Mouse (Mus musculus): ENCODE measurements around the gene Nat10. TPM values are rescaled to one million over a fixed set of nuclear protein-coding genes. Genes with fewer than 3 reads are reported as not detected.

Gene Nat10
- total RNA-seq, 2 experiments from 2014 or later, result 28.3 to 29.5 TPM

- DNase-seq (ENCODE audit: low spot score in 2 of 2), result no peak
- intact Hi-C loops (cut with DNase I), result no loop called here
These were observed 84.3 kb downstream of the Nat10 start for GRCm38 (mm10) chr2:103676808-103677207.

GRCm38 (mm10) chr2:103675391-103675790, 85.7 kb downstream of the Nat10 start:
- DNase-seq (ENCODE audit: low spot score in 2 of 2), result no peak
- intact Hi-C loops (cut with DNase I), result no loop called here

- no peak for DNase-seq (ENCODE audit: low spot score in 2 of 2)
- intact Hi-C loops (cut with DNase I), result no loop called here
These were observed 87.5 kb downstream of the Nat10 start for GRCm38 (mm10) chr2:103673609-103674008.

- intact Hi-C loops (cut with DNase I), result no loop called here
- DNase-seq (ENCODE audit: low spot score in 2 of 2), result no peak
These were observed 88.4 kb downstream of the Nat10 start for GRCm38 (mm10) chr2:103672573-103673119.

Other genes starting within 250 kb of the Nat10 start
- gene Abtb2, start 195.0 kb downstream of the Nat10 start, total RNA-seq (2021), result 10 to 100 TPM; 13.4 to 13.7 TPM
- gene Caprin1, start 36.4 kb upstream of the Nat10 start, total RNA-seq (2021), result 100 to 1,000 TPM; 339 to 364 TPM
- gene Lmo2, start 196.7 kb upstream of the Nat10 start, total RNA-seq (2021), result 10 to 100 TPM; 19.0 to 21.9 TPM

All from left cerebral cortex, postnatal 14 days (tissue).